Mouse (Mus musculus): Measurements from ENCODE around the gene Snrnp35.
A peak's percentile ranks its signal among the peaks of the same experiment; 100 is the strongest.
"Not testable (repeated sequence)": the region's sequence is repeated elsewhere in the genome, so short reads cannot be mapped to it uniquely, and the experiment has no call there.

The Snrnp35 gene

DNA sequence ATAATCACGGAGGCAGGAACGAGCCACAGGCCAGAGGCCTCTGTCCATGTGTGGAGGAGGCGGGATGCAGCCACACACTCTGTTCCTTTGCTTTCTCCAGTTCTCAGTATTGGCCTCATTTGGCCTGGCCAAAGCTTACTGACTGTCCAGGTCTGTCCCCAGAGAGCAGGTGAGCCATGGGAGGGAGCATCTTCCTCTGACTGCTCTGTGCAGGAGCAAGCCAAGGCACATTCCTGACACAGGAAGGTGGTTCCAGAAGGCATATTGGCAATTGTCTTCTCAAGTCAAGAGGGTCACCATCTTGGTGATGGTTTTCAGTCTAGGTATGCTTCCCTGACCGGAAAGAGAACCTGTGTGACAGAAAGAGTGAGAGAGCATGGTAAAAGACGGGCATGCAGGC, 19.5 kb upstream of the Snrnp35 start:
- no peak for DNase-seq

GRCm38 (mm10) chr5:124464905-124465304, 18.0 kb upstream of the Snrnp35 start:
- DNase-seq, result no peak

DNA sequence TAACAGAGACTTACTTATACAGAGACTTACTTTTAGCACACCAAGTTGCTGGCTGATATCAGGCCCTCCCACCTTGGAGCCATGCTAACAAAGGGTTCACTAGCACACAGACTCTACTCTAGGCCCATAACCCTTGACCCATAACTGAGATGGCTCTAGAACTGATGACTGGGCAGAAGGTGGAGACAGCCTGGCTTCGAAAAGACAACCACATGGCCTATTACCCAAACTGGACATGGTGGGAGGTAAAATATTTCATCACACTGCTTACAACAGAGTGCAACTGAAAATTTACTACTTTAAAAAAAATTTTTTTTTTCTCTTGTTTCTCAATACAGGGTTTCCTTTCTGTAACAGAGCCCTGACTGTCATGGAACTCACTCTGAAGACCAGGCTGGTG, 15.2 kb upstream of the Snrnp35 start:
- DNase-seq, result no peak

DNA sequence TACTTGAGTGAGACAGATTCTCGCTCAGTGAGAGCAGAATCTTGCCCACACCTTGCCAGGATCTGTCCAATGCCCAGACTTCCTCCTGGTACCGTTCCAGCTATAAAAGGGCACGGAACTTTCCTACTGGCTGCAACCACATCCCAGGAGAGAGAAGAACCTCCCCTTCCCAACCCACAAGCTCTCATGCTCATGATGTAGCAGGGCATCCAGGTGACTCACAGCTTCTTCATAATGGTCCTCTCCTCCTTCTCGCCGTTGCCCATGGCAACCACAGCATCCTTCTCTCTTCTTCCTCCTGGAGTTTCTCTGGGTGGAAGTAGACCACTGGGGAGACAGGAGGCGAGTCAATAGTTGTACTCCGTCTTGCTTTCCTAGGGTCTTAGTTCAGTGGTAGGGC, 14.6 kb upstream of the Snrnp35 start:
- no peak for DNase-seq

DNA sequence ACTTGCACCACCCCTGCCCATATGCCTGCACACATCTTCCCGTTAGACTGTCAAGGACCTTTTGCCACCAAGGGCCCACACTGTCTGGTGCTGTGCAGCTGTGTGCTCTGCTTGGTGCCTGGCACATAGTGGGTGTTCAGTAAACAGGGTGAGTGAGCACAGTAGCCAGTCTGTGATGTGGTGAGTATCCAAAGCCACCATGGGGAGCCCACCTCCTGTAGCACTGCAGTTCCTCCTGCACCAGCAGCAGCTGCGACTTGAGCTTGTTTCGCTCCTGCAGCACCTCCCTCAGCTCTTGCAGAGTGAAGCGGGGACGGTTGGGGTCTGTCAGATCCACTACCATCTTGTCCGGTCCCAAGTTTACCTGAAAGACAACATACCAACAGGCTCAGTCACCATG, 13.4 kb upstream of the Snrnp35 start:
- no peak for DNase-seq

DNA sequence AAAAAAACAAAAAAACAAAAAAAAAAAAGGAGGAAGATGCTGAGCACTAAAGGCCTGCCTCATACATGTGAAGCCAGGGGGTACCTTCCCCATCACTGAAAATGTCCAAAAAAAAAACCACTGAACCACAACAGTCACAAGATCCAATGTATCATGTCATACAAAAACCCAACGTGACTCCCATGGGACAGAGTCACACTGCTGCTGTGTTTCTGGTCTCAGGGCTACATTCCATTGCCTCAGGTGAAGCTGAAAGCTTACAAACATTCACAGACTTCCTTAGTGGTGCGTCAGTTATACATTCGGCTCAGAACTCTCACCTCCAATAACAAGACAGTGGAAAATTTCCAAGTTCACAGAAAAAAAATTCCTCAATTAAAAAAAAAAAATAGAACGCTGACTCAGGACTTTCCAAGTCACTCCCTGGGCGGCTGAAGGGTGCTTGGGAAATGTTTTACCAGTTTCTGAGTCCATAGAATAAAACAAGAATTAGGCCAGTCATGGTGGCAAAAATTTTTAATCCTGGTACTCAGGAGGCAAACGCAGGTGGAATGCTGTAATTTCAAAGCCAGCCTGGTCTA, 12.3 kb upstream of the Snrnp35 start:
- DNase-seq, result peak; percentile 42 to 62

- DNase-seq, result no peak
Measured at GRCm38 (mm10) chr5:124478873-124479204, 4.1 kb upstream of the Snrnp35 start.

DNA sequence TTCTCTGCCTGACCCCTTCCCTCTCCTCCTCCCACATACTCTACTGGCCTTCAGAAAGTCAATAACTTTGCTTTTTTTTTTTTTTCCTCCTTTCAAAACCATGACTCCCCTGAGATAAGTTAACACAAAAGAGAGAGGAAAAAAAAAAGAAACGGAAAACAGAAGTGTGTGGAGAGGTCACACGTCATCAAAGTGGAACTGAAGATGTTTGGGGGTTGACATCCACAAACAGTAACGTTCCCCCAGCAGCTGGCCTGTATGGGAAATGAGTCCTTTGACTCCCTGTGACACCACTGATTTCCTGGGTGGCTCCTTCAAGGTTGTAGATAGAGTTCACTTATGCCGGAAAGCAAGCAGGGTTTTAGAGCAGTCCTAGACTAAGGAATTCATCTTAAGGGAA, 2.8 kb upstream of the Snrnp35 start:
- DNase-seq, result peak; percentile 44 to 55

DNA sequence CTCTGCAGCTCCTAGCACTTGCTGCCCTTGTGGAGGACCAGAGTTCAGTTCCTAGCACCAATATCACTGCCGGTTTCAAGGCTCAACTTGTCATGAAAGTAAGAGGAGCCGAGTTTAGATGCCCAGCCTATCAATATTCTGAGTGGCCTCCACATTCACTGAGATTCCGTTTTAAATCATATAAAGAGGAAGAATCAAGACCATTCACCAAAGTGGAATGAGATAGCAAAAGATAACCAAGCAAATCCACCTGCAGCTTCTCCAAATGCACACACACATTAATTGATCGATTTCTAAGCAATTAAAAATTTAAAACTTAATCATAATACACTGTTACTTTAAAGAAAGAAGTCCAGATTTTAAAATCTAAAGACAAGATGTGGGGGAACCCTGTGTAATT, 1.2 kb upstream of the Snrnp35 start:
- no peak for DNase-seq

DNA sequence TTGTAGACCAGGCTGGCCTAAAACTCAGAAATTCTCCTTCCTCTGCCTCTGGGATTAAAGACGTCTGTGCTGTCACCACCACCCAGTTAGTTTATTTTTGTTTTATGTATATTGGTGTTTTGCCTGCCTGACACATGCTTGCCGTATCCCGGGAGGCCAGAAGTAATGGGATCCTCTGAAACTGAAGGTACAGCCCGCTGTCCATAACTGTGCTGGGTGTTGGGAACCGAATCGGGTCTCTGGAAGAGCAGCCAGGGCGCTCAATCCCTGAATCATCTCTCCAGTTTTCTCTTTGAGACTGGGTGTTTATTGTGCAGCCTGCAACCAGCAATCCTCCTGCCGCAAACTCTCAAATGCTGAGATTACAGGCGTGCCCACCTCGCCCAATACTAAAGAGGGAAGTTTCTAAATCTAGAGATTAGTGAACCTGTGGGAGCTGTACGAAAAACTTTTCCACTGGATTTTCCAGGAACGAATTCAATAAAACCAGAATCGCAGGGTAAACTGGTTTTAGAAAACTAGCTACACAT, 433 bp upstream of the Snrnp35 start:
- DNase-seq, result peak; percentile 35 to 44

GRCm38 (mm10) chr5:124483655-124484396, 892 bp downstream of the Snrnp35 start:
- DNase-seq, result no peak

- DNase-seq, result no peak
Measured at GRCm38 (mm10) chr5:124485654-124486053, 2.7 kb downstream of the Snrnp35 start.

DNA sequence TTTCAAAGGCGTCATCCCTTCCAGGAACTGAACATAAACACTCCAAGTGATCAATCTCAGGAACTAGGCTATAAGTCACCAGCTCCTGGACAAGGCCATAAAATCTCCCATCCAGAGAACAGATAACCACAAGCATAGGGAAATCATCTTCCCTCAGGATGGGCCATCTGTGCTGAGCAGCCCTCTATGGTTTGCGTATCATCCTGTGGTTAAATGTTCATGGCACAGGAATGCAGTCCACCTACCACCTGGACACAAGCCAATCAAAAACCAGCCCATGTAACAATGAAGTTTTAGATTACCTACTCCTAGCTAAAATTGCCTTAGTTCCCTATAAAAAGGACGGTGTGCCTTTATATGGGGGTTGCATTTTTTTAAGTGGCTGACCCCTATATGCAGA, 6.0 kb downstream of the Snrnp35 start:
- DNase-seq, result no peak

- no peak for DNase-seq
Measured at GRCm38 (mm10) chr5:124491732-124492131, 8.8 kb downstream of the Snrnp35 start.

DNA sequence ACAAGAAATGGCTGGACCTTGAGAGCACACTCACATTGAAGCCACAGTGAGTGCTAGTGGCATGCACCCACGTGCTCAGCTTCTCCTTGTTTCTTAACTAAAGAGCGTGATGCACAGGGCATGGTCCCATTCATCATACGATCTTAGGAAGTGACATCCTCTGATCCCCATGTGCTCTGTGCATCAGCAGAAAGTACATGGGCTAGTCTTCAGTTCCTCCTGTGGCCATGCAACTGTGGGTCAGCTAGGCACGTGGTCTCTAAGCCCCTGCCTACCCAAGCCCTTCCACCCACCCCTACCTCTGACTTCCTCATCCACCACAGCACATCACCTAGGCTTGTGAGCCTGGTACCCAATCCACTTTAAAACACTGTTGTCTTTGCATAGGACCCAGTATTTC, 9.7 kb downstream of the Snrnp35 start:
- no peak for DNase-seq

GRCm38 (mm10) chr5:124493455-124493854, 10.5 kb downstream of the Snrnp35 start:
- peak; percentile 55 to 61 for DNase-seq

DNA sequence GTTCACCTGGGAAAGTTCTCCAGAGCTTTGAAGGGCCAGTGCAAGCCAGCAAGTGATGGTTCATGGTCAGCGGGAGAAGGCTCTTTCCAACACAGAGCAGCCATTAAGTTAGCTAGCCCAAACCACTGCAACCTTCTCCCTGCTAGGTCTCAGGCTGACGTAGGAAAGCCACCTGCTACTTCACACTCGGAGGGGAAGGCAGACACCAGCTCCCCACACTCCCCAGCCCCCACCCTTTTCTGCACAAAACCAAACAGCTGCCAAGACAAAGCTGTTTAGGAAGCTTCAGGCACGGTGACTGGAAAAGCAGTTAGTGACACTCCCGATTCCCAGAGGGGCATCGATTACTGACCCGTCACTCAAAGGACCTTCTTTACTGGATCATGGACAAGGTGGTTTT, 12.6 kb downstream of the Snrnp35 start:
- DNase-seq, result no peak

GRCm38 (mm10) chr5:124496614-124497514, 13.9 kb downstream of the Snrnp35 start:
- peak; percentile 67 to 70 for DNase-seq

DNA sequence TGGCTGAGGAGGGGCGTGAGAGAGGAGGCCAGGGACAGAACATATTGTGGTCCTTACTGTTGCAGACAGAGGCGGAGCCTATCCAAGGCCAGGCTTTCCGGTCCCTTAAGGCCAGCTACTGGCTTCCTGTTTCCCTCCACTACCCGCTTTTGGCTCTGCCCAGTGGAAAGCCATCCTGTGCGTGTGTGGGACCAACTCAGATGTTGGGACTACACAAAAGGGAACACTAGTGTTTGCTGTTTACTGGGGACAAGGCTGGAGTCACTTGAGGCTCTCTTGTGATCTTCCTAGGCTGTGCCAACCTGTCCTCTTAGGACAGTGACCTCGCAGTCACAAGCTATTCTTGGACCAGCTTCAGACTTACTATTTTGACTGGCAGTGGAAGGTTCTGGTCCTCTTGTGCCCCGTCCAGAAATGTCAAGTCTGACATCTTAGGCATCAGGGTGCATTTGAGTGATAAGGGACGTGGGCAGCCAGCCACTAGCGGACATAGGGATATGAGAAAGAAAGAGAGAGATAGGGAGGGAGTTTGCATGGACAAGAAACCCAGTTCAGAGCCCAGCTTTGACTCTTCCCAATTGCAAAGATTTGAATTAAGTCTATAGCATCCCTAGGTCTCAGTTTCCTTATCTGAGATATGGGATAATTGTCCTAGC, 15.4 kb downstream of the Snrnp35 start:
- no peak for DNase-seq

GRCm38 (mm10) chr5:124499001-124499400, 16.1 kb downstream of the Snrnp35 start:
- no peak for DNase-seq

GRCm38 (mm10) chr5:124500037-124500436, 17.1 kb downstream of the Snrnp35 start:
- DNase-seq, result not testable (repeated sequence)

DNA sequence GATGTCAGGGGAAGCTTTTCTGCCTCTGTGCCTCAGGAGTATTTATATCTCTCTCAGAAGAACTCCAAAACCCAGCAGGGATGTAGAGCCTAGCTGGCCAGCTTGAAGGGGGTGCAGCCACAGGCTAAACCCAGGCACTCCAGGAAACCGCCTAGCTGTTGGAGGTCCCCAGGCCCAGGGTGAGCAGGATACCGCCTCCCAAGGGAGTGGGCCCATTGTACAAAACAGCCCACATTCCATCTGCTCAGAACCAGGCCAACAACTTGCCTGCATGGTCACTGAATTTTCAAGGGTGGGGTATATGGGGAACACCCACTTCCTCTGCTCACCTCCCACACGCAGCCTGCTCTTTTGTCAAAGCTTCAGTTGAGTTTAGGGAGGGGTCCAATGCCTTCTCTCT, 17.6 kb downstream of the Snrnp35 start:
- no peak for DNase-seq

DNA sequence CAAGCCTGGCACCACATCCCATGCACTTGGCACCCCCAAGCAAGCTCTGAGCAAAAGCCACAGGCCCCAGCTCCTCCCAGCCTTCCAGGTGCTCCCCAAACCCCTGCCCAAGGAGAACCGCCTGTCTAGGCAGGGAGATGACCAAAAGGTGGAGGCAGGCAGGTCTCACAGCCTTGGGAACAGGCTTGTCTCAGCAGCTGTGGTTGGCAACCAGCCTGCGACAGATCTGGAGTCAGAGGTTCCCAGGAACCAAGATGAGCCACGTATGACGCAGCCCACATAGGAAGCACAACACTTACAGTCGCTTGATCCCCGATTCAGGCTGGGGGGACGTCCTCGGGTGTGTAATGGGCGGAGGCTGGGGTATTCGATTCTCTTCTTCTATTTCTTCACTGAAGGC, 18.6 kb downstream of the Snrnp35 start:
- DNase-seq, result no peak
